Mouse (Mus musculus): ENCODE measurements around the gene Lpp. TPM values are rescaled to one million over a fixed set of nuclear protein-coding genes. Genes with fewer than 3 reads are reported as not detected.

The Lpp gene
- polyA plus RNA-seq, 1 experiment from 2014 or later: 23.3 TPM

DNA sequence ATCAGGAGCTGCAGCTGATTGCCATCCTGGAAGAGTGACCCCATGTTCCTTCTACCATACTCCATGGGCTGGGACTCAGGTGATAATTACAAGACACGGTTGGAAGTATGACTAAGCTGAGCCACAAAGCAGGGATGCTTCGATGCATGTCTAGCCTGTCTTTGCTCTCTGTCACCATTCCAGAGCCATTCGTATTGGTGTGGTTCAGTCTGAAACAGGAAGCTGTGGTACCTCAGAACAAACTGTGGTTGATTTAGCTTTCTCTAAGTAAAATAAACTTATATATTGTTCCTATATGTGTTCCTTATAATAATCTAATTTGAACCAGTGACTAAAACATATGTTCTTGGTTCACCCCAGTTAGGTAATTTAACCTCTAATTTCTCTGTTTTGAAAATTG is 519.7 kb downstream of the Lpp start:
- DNase-seq (ENCODE audit: low spot score) (no peak), ATAC-seq (replicated peaks; ENCODE audit: insufficient number of reproducible peaks, low FRiP score, low TSS enrichment, low read depth) (no peak)
- H3K36me3 ChIP-seq (replicated peaks; ENCODE audit: control insufficient read depth, insufficient read depth, low read depth, low read length): no peaks in the 10 kb centered on the region
- 74% methylated on average over 3 of the region's 3 CpGs for WGBS
- no peaks in the 10 kb centered on the region for H3K27me3 ChIP-seq (ENCODE audit: control insufficient read depth, insufficient read depth, low read length)
- H3K4me2 ChIP-seq (ENCODE audit: low read depth, low read length): no peak overlapping the region
- H3K4me3 ChIP-seq (ENCODE audit: low read depth, low read length): no peak overlapping the region
- H3K9ac ChIP-seq (replicated peaks; ENCODE audit: low read length): no peak overlapping the region
- H3K27ac ChIP-seq (replicated peaks; ENCODE audit: low read depth, low read length): no peak overlapping the region
- no peaks in the 10 kb centered on the region for H3K4me1 ChIP-seq (ENCODE audit: control insufficient read depth, insufficient read depth, low read length)
- no peaks in the 10 kb centered on the region for H3K9me3 ChIP-seq (replicated peaks; ENCODE audit: control insufficient read depth, low read length)

GRCm38 (mm10) chr16:24913641-24914392 is 520.5 kb downstream of the Lpp start:
- H3K4me3 ChIP-seq (ENCODE audit: low read depth, low read length): no peak overlapping the region
- no peak overlapping the region for H3K9ac ChIP-seq (replicated peaks; ENCODE audit: low read length)
- DNase-seq (ENCODE audit: low spot score) (no peak), ATAC-seq (replicated peaks; ENCODE audit: insufficient number of reproducible peaks, low FRiP score, low TSS enrichment, low read depth) (no peak)
- no peak overlapping the region for H3K4me2 ChIP-seq (ENCODE audit: low read depth, low read length)
- H3K27ac ChIP-seq (replicated peaks; ENCODE audit: low read depth, low read length): no peak overlapping the region
- no peaks in the 10 kb centered on the region for H3K9me3 ChIP-seq (replicated peaks; ENCODE audit: control insufficient read depth, low read length)
- H3K4me1 ChIP-seq (ENCODE audit: control insufficient read depth, insufficient read depth, low read length): no peaks in the 10 kb centered on the region
- H3K36me3 ChIP-seq (replicated peaks; ENCODE audit: control insufficient read depth, insufficient read depth, low read depth, low read length): no peaks in the 10 kb centered on the region
- WGBS: 78% methylated on average over 7 of the region's 7 CpGs
- H3K27me3 ChIP-seq (ENCODE audit: control insufficient read depth, insufficient read depth, low read length): no peaks in the 10 kb centered on the region

DNA sequence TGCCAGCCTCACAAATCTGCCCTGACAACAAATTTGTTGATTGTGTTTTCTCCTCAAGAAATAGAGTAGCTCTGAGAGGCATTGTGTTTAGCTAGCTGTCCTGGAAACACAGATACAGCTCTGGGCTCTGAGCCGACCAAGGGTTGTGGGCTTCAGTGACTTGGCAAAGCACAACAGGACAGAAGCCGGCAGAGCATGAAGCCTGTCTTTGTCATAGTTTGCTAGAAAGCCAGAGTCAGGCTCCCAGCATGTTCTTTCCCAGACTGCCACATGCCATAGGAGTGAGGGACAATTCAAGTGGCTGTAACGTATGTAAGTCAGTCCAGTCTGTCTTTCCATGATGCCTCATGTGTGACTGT is 521.1 kb downstream of the Lpp start:
- Histone ChIP-seq H3K4me1 (ENCODE audit: control insufficient read depth, insufficient read depth, low read length) (no peaks in the 10 kb centered on the region), H3K36me3 (replicated peaks; ENCODE audit: control insufficient read depth, insufficient read depth, low read depth, low read length) (no peaks in the 10 kb centered on the region), H3K9ac (replicated peaks; ENCODE audit: low read length) (no peak overlapping the region), H3K27me3 (ENCODE audit: control insufficient read depth, insufficient read depth, low read length) (no peaks in the 10 kb centered on the region), H3K4me2 (ENCODE audit: low read depth, low read length) (no peak overlapping the region), H3K4me3 (ENCODE audit: low read depth, low read length) (no peak overlapping the region), H3K9me3 (replicated peaks; ENCODE audit: control insufficient read depth, low read length) (no peaks in the 10 kb centered on the region), H3K27ac (replicated peaks; ENCODE audit: low read depth, low read length) (no peak overlapping the region)
- ATAC-seq (replicated peaks; ENCODE audit: insufficient number of reproducible peaks, low FRiP score, low TSS enrichment, low read depth) (no peak), DNase-seq (ENCODE audit: low spot score) (no peak)
- 65% methylated on average over 3 of the region's 3 CpGs for WGBS

DNA sequence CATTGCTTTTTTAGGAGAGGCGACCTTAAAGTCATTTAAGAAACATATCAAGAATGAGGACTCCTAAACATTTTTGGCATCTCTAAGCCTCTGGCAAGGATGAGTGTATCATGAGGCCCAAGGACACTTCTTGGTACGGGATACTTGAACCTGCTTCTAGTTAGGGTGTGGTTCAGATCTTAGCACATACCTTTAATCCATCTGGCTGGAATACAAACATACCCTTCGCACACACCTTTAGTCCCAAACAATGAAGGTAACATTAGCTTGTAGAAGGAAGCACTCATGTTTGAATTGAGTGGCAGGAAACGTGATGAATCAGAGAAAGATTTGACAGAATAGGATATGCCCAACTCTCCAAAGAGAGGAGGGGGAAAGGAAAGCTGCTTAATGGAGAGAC is 522.2 kb downstream of the Lpp start:
- Histone ChIP-seq H3K9me3 (replicated peaks; ENCODE audit: control insufficient read depth, low read length) (no peaks in the 10 kb centered on the region), H3K9ac (replicated peaks; ENCODE audit: low read length) (no peak overlapping the region), H3K36me3 (replicated peaks; ENCODE audit: control insufficient read depth, insufficient read depth, low read depth, low read length) (no peaks in the 10 kb centered on the region), H3K4me3 (ENCODE audit: low read depth, low read length) (no peak overlapping the region), H3K4me1 (ENCODE audit: control insufficient read depth, insufficient read depth, low read length) (no peaks in the 10 kb centered on the region), H3K4me2 (ENCODE audit: low read depth, low read length) (no peak overlapping the region), H3K27me3 (ENCODE audit: control insufficient read depth, insufficient read depth, low read length) (no peaks in the 10 kb centered on the region), H3K27ac (replicated peaks; ENCODE audit: low read depth, low read length) (no peak overlapping the region)
- WGBS: 88% methylated on average over 4 of the region's 4 CpGs
- ATAC-seq (replicated peaks; ENCODE audit: insufficient number of reproducible peaks, low FRiP score, low TSS enrichment, low read depth) (no peak), DNase-seq (ENCODE audit: low spot score) (no peak)

DNA sequence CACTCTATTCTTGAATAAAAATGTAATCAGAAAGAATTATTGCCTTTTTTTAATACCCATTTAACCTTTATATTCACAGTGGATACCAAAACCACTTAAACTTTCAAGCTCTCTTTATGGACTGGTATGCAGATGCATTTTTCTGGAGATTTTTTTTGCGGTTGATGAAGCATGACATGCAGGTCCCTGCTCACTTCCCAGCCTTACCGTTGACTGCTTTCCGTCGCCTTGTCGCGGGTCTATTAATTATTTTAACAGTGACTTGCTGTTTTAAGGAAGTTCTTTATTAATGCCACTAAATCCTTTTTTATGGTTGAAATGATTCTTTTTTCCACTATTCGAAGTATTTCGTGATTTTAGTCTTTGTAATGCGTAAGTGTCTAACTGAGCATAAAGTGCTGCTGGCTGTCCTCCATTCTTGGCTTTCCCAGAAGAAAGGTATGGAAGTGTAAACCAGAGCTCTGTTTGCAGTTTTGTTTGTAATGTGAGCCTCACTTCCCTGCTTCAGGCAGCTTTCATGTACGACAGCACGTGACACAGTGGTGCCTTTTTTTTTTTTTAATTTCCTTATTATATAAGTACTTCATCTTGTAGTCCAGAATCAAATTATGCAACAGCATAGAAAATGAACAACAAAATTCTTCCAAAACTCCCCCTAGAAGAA is 526.2 kb downstream of the Lpp start:
- DNase-seq (ENCODE audit: low spot score): peak; percentile 25
- Histone ChIP-seq H3K9ac (replicated peaks; ENCODE audit: low read length) (no peak overlapping the region), H3K4me3 (ENCODE audit: low read depth, low read length) (no peak overlapping the region), H3K27me3 (ENCODE audit: control insufficient read depth, insufficient read depth, low read length) (no peaks in the 10 kb centered on the region), H3K27ac (replicated peaks; ENCODE audit: low read depth, low read length) (no peak overlapping the region), H3K9me3 (replicated peaks; ENCODE audit: control insufficient read depth, low read length) (no peaks in the 10 kb centered on the region), H3K36me3 (replicated peaks; ENCODE audit: control insufficient read depth, insufficient read depth, low read depth, low read length) (no peaks in the 10 kb centered on the region), H3K4me1 (ENCODE audit: control insufficient read depth, insufficient read depth, low read length) (no peaks in the 10 kb centered on the region), H3K4me2 (ENCODE audit: low read depth, low read length) (no peak overlapping the region)
- 46% methylated on average over 11 of the region's 11 CpGs for WGBS
- no peak for ATAC-seq (replicated peaks; ENCODE audit: insufficient number of reproducible peaks, low FRiP score, low TSS enrichment, low read depth)

DNA sequence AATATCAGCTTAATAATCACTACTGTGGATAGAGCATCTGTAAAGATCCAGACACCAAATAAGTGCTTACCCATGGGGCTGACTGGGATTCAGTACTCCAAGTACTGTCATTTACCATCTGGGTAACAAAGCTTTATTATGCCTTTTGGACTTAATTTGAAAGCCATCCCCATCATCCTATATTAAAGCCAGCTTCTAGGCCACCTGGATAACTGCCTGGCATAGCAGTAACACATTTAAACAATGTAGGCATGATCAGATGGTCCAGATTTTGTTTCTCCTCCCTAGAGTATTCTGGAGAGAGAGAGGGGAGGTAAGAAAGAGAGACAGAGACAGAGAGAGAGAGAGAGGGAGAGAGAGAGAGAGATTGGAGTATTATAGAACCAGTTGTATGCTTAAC is 536.8 kb downstream of the Lpp start:
- H3K27me3 ChIP-seq (ENCODE audit: control insufficient read depth, insufficient read depth, low read length): no peaks in the 10 kb centered on the region
- H3K36me3 ChIP-seq (replicated peaks; ENCODE audit: control insufficient read depth, insufficient read depth, low read depth, low read length): no peaks in the 10 kb centered on the region
- no peak overlapping the region for H3K27ac ChIP-seq (replicated peaks; ENCODE audit: low read depth, low read length)
- H3K4me2 ChIP-seq (ENCODE audit: low read depth, low read length): no peak overlapping the region
- H3K9ac ChIP-seq (replicated peaks; ENCODE audit: low read length): no peak overlapping the region
- no peak for ATAC-seq (replicated peaks; ENCODE audit: insufficient number of reproducible peaks, low FRiP score, low TSS enrichment, low read depth)
- no peaks in the 10 kb centered on the region for H3K9me3 ChIP-seq (replicated peaks; ENCODE audit: control insufficient read depth, low read length)
- no peak for DNase-seq (ENCODE audit: low spot score)
- H3K4me1 ChIP-seq (ENCODE audit: control insufficient read depth, insufficient read depth, low read length): no peaks in the 10 kb centered on the region
- no peak overlapping the region for H3K4me3 ChIP-seq (ENCODE audit: low read depth, low read length)

DNA sequence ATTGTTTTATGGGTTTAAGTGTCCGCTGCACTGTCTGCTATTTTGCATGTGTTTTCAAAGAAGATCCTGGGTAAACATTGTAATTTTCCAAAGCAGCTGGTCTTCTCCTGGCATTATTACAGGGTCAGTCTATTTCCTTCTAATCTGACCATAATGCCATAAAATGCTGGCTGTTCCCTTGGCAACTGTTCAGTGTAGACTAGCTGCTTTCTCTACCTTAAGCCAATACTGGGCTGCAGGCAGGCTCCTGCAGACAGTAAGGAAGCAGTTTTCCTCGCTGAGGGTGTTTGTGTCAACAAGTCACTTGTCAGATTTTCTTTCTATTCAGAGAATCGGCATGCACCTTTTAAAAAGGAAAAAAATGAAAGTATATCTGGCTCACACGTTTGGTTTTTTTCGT is 537.3 kb downstream of the Lpp start:
- Histone ChIP-seq H3K27me3 (ENCODE audit: control insufficient read depth, insufficient read depth, low read length) (no peaks in the 10 kb centered on the region), H3K9me3 (replicated peaks; ENCODE audit: control insufficient read depth, low read length) (no peaks in the 10 kb centered on the region), H3K4me3 (ENCODE audit: low read depth, low read length) (no peak overlapping the region), H3K27ac (replicated peaks; ENCODE audit: low read depth, low read length) (no peak overlapping the region), H3K4me1 (ENCODE audit: control insufficient read depth, insufficient read depth, low read length) (no peaks in the 10 kb centered on the region), H3K4me2 (ENCODE audit: low read depth, low read length) (no peak overlapping the region), H3K9ac (replicated peaks; ENCODE audit: low read length) (no peak overlapping the region), H3K36me3 (replicated peaks; ENCODE audit: control insufficient read depth, insufficient read depth, low read depth, low read length) (no peaks in the 10 kb centered on the region)
- WGBS: 82% methylated on average over 5 of the region's 5 CpGs
- ATAC-seq (replicated peaks; ENCODE audit: insufficient number of reproducible peaks, low FRiP score, low TSS enrichment, low read depth) (no peak), DNase-seq (ENCODE audit: low spot score) (no peak)

- WGBS: 88% methylated on average over 3 of the region's 3 CpGs
- Histone ChIP-seq H3K4me1 (ENCODE audit: control insufficient read depth, insufficient read depth, low read length) (no peaks in the 10 kb centered on the region), H3K27me3 (ENCODE audit: control insufficient read depth, insufficient read depth, low read length) (no peaks in the 10 kb centered on the region), H3K36me3 (replicated peaks; ENCODE audit: control insufficient read depth, insufficient read depth, low read depth, low read length) (no peaks in the 10 kb centered on the region), H3K4me3 (ENCODE audit: low read depth, low read length) (no peak overlapping the region), H3K9ac (replicated peaks; ENCODE audit: low read length) (no peak overlapping the region), H3K27ac (replicated peaks; ENCODE audit: low read depth, low read length) (no peak overlapping the region), H3K9me3 (replicated peaks; ENCODE audit: control insufficient read depth, low read length) (no peaks in the 10 kb centered on the region), H3K4me2 (ENCODE audit: low read depth, low read length) (no peak overlapping the region)
- DNase-seq (ENCODE audit: low spot score) (no peak), ATAC-seq (replicated peaks; ENCODE audit: insufficient number of reproducible peaks, low FRiP score, low TSS enrichment, low read depth) (no peak)
Observed at GRCm38 (mm10) chr16:24932816-24933215, 539.5 kb downstream of the Lpp start.
